Mouse (Mus musculus): Measurements from ENCODE around the gene Zswim2. TPM values are rescaled to one million over a fixed set of nuclear protein-coding genes. Genes with fewer than 3 reads are reported as not detected.
"Not testable (repeated sequence)": the region's sequence is repeated elsewhere in the genome, so short reads cannot be mapped to it uniquely, and the experiment has no call there.

Zswim2 gene
- not detected in 2 replicates for polyA plus RNA-seq (2014; fragmentation: Nextera tagmentation; extraction: Ambion mirVana)

DNA sequence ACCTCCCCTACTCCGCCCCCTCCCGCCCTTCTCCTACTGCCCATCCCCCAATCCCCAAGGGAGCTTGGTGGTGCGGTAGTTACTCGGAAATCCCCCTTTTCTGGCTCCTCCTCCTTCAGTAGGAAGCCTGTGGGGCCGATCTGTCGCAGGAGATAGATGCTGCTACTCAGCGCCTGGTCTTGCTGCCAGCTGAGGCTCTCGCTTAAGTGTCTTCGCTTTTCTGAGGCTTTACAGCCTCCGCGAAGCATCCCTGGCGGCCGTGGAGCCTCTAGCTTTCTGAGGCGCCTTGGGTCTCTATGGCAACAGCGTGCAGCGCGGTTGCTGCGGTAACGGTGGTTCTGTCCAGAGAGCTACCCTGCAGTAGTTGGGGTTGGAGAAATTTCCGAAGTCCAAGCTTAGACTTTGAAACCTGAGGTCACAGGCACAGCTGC lies at the start of gene Zswim2:
TSS of gene Zswim2 (minus strand) at position 298 of the 431 bp plus-strand sequence.
- peak within 1 kb of the TSS; percentile 31 for H3K4me3 ChIP-seq (replicated peaks; ENCODE audit: low read depth, low read length)
- H3K9me3 ChIP-seq (ENCODE audit: control insufficient read depth, low read length), result no peaks in the 10 kb centered on the region
- DNase-seq (peak; percentile 94), ATAC-seq (ENCODE audit: low FRiP score, low TSS enrichment) (peak; percentile 94)
- H3K9ac ChIP-seq (replicated peaks; ENCODE audit: low read length), result peak within 1 kb of the TSS; percentile 31; the same call in 1 of the 2 replicates
- no peaks in the 10 kb centered on the region for H3K36me3 ChIP-seq (ENCODE audit: control insufficient read depth, insufficient read depth, low read length)
- no peaks in the 10 kb centered on the region for H3K27me3 ChIP-seq (ENCODE audit: control insufficient read depth, insufficient read depth, low read length)
- WGBS, result under 1% methylated on average over 20 of the region's 20 CpGs
- H3K4me2 ChIP-seq (ENCODE audit: low read length), result peak within 1 kb of the TSS; percentile 61
- H3K4me1 ChIP-seq (ENCODE audit: control insufficient read depth, insufficient read depth, low read length), result peaks cover 10% of the 10 kb centered on the region; the same call in 1 of the 2 replicates
- peak within 1 kb of the TSS; percentile 49 for H3K27ac ChIP-seq (replicated peaks; ENCODE audit: low read depth, low read length)

DNA sequence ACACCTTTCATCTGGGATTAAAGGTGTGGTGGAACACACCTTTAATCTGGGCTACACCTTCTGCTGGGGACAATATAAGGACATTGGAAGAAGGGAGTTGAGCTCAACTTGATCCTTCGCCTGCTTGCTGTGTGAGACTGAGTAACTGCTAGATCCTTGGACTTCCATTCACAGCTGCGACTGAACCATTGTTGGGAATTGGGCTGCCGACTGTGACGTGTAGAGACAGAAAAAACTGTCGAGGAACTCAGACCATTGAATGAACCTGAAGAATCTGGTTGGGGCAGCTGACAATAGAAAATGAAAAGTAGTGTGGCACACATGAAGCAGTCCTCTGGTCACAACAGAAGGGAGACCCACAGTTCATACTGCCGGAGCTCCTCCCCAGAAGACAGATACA lies 49.2 kb upstream of the Zswim2 start, which contains the start of gene Gm13691:
TSS of gene Gm13691 (plus strand) at position 301 of the 400 bp plus-strand sequence.
- DNase-seq; H3K4me2 ChIP-seq (ENCODE audit: low read length); H3K9ac ChIP-seq (replicated peaks; ENCODE audit: low read length); H3K9me3 ChIP-seq (ENCODE audit: control insufficient read depth, low read length); H3K36me3 ChIP-seq (ENCODE audit: control insufficient read depth, insufficient read depth, low read length); H3K27me3 ChIP-seq (ENCODE audit: control insufficient read depth, insufficient read depth, low read length); H3K4me1 ChIP-seq (ENCODE audit: control insufficient read depth, insufficient read depth, low read length); H3K27ac ChIP-seq (replicated peaks; ENCODE audit: low read depth, low read length); H3K4me3 ChIP-seq (replicated peaks; ENCODE audit: low read depth, low read length); ATAC-seq (ENCODE audit: low FRiP score, low TSS enrichment): not testable (repeated sequence)
- no CpG with 5 or more reads among the region's 6 CpGs for WGBS

DNA sequence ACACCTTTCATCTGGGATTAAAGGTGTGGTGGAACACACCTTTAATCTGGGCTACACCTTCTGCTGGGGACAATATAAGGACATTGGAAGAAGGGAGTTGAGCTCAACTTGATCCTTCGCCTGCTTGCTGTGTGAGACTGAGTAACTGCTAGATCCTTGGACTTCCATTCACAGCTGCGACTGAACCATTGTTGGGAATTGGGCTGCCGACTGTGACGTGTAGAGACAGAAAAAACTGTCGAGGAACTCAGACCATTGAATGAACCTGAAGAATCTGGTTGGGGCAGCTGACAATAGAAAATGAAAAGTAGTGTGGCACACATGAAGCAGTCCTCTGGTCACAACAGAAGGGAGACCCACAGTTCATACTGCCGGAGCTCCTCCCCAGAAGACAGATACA lies 43.4 kb upstream of the Zswim2 start, which contains the start of gene Gm13697:
TSS of gene Gm13697 (plus strand) at position 301 of the 400 bp plus-strand sequence.
- H3K4me1 ChIP-seq (ENCODE audit: control insufficient read depth, insufficient read depth, low read length); ATAC-seq (ENCODE audit: low FRiP score, low TSS enrichment); DNase-seq; H3K4me2 ChIP-seq (ENCODE audit: low read length); H3K27me3 ChIP-seq (ENCODE audit: control insufficient read depth, insufficient read depth, low read length); H3K9me3 ChIP-seq (ENCODE audit: control insufficient read depth, low read length); H3K36me3 ChIP-seq (ENCODE audit: control insufficient read depth, insufficient read depth, low read length); H3K27ac ChIP-seq (replicated peaks; ENCODE audit: low read depth, low read length); H3K9ac ChIP-seq (replicated peaks; ENCODE audit: low read length); H3K4me3 ChIP-seq (replicated peaks; ENCODE audit: low read depth, low read length): not testable (repeated sequence)
- no CpG with 5 or more reads among the region's 6 CpGs for WGBS

DNA sequence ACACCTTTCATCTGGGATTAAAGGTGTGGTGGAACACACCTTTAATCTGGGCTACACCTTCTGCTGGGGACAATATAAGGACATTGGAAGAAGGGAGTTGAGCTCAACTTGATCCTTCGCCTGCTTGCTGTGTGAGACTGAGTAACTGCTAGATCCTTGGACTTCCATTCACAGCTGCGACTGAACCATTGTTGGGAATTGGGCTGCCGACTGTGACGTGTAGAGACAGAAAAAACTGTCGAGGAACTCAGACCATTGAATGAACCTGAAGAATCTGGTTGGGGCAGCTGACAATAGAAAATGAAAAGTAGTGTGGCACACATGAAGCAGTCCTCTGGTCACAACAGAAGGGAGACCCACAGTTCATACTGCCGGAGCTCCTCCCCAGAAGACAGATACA lies 37.6 kb upstream of the Zswim2 start, which contains the start of gene Gm13694:
TSS of gene Gm13694 (plus strand) at position 301 of the 400 bp plus-strand sequence.
- ATAC-seq (ENCODE audit: low FRiP score, low TSS enrichment); H3K9me3 ChIP-seq (ENCODE audit: control insufficient read depth, low read length); DNase-seq; H3K4me1 ChIP-seq (ENCODE audit: control insufficient read depth, insufficient read depth, low read length); H3K4me2 ChIP-seq (ENCODE audit: low read length); H3K27me3 ChIP-seq (ENCODE audit: control insufficient read depth, insufficient read depth, low read length); H3K36me3 ChIP-seq (ENCODE audit: control insufficient read depth, insufficient read depth, low read length); H3K4me3 ChIP-seq (replicated peaks; ENCODE audit: low read depth, low read length); H3K27ac ChIP-seq (replicated peaks; ENCODE audit: low read depth, low read length); H3K9ac ChIP-seq (replicated peaks; ENCODE audit: low read length): not testable (repeated sequence)
- no CpG with 5 or more reads among the region's 6 CpGs for WGBS

DNA sequence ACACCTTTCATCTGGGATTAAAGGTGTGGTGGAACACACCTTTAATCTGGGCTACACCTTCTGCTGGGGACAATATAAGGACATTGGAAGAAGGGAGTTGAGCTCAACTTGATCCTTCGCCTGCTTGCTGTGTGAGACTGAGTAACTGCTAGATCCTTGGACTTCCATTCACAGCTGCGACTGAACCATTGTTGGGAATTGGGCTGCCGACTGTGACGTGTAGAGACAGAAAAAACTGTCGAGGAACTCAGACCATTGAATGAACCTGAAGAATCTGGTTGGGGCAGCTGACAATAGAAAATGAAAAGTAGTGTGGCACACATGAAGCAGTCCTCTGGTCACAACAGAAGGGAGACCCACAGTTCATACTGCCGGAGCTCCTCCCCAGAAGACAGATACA lies 31.8 kb upstream of the Zswim2 start, which contains the start of gene Gm13696:
TSS of gene Gm13696 (plus strand) at position 301 of the 400 bp plus-strand sequence.
- WGBS, result no CpG with 5 or more reads among the region's 6 CpGs
- not testable (repeated sequence) for H3K4me1 ChIP-seq (ENCODE audit: control insufficient read depth, insufficient read depth, low read length); H3K4me2 ChIP-seq (ENCODE audit: low read length); H3K4me3 ChIP-seq (replicated peaks; ENCODE audit: low read depth, low read length); H3K27ac ChIP-seq (replicated peaks; ENCODE audit: low read depth, low read length); ATAC-seq (ENCODE audit: low FRiP score, low TSS enrichment); DNase-seq; H3K9ac ChIP-seq (replicated peaks; ENCODE audit: low read length); H3K27me3 ChIP-seq (ENCODE audit: control insufficient read depth, insufficient read depth, low read length); H3K36me3 ChIP-seq (ENCODE audit: control insufficient read depth, insufficient read depth, low read length); H3K9me3 ChIP-seq (ENCODE audit: control insufficient read depth, low read length)

DNA sequence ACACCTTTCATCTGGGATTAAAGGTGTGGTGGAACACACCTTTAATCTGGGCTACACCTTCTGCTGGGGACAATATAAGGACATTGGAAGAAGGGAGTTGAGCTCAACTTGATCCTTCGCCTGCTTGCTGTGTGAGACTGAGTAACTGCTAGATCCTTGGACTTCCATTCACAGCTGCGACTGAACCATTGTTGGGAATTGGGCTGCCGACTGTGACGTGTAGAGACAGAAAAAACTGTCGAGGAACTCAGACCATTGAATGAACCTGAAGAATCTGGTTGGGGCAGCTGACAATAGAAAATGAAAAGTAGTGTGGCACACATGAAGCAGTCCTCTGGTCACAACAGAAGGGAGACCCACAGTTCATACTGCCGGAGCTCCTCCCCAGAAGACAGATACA lies 26.0 kb upstream of the Zswim2 start, which contains the start of gene Gm13695:
TSS of gene Gm13695 (plus strand) at position 301 of the 400 bp plus-strand sequence.
- DNase-seq; ATAC-seq (ENCODE audit: low FRiP score, low TSS enrichment); H3K9me3 ChIP-seq (ENCODE audit: control insufficient read depth, low read length); H3K4me2 ChIP-seq (ENCODE audit: low read length); H3K9ac ChIP-seq (replicated peaks; ENCODE audit: low read length); H3K27me3 ChIP-seq (ENCODE audit: control insufficient read depth, insufficient read depth, low read length); H3K36me3 ChIP-seq (ENCODE audit: control insufficient read depth, insufficient read depth, low read length); H3K4me3 ChIP-seq (replicated peaks; ENCODE audit: low read depth, low read length); H3K4me1 ChIP-seq (ENCODE audit: control insufficient read depth, insufficient read depth, low read length); H3K27ac ChIP-seq (replicated peaks; ENCODE audit: low read depth, low read length): not testable (repeated sequence)
- no CpG with 5 or more reads among the region's 6 CpGs for WGBS

DNA sequence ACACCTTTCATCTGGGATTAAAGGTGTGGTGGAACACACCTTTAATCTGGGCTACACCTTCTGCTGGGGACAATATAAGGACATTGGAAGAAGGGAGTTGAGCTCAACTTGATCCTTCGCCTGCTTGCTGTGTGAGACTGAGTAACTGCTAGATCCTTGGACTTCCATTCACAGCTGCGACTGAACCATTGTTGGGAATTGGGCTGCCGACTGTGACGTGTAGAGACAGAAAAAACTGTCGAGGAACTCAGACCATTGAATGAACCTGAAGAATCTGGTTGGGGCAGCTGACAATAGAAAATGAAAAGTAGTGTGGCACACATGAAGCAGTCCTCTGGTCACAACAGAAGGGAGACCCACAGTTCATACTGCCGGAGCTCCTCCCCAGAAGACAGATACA lies 20.2 kb upstream of the Zswim2 start, which contains the start of gene Gm13693:
TSS of gene Gm13693 (plus strand) at position 301 of the 400 bp plus-strand sequence.
- not testable (repeated sequence) for H3K4me1 ChIP-seq (ENCODE audit: control insufficient read depth, insufficient read depth, low read length); ATAC-seq (ENCODE audit: low FRiP score, low TSS enrichment)

DNA sequence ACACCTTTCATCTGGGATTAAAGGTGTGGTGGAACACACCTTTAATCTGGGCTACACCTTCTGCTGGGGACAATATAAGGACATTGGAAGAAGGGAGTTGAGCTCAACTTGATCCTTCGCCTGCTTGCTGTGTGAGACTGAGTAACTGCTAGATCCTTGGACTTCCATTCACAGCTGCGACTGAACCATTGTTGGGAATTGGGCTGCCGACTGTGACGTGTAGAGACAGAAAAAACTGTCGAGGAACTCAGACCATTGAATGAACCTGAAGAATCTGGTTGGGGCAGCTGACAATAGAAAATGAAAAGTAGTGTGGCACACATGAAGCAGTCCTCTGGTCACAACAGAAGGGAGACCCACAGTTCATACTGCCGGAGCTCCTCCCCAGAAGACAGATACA lies 14.4 kb upstream of the Zswim2 start, which contains the start of gene Gm13698:
TSS of gene Gm13698 (plus strand) at position 301 of the 400 bp plus-strand sequence.
- H3K36me3 ChIP-seq (ENCODE audit: control insufficient read depth, insufficient read depth, low read length); H3K9ac ChIP-seq (replicated peaks; ENCODE audit: low read length); ATAC-seq (ENCODE audit: low FRiP score, low TSS enrichment); H3K9me3 ChIP-seq (ENCODE audit: control insufficient read depth, low read length); H3K27me3 ChIP-seq (ENCODE audit: control insufficient read depth, insufficient read depth, low read length); H3K4me1 ChIP-seq (ENCODE audit: control insufficient read depth, insufficient read depth, low read length); DNase-seq; H3K4me3 ChIP-seq (replicated peaks; ENCODE audit: low read depth, low read length); H3K27ac ChIP-seq (replicated peaks; ENCODE audit: low read depth, low read length); H3K4me2 ChIP-seq (ENCODE audit: low read length): not testable (repeated sequence)
- no CpG with 5 or more reads among the region's 6 CpGs for WGBS

More for the DNA sequence above, 20.2 kb upstream of the Zswim2 start, which contains the start of gene Gm13693:
- H3K9me3 ChIP-seq (ENCODE audit: control insufficient read depth, low read length); H3K4me3 ChIP-seq (replicated peaks; ENCODE audit: low read depth, low read length); H3K36me3 ChIP-seq (ENCODE audit: control insufficient read depth, insufficient read depth, low read length); H3K4me2 ChIP-seq (ENCODE audit: low read length); DNase-seq; H3K9ac ChIP-seq (replicated peaks; ENCODE audit: low read length); H3K27me3 ChIP-seq (ENCODE audit: control insufficient read depth, insufficient read depth, low read length); H3K27ac ChIP-seq (replicated peaks; ENCODE audit: low read depth, low read length): not testable (repeated sequence)
- WGBS, result no CpG with 5 or more reads among the region's 6 CpGs

DNA sequence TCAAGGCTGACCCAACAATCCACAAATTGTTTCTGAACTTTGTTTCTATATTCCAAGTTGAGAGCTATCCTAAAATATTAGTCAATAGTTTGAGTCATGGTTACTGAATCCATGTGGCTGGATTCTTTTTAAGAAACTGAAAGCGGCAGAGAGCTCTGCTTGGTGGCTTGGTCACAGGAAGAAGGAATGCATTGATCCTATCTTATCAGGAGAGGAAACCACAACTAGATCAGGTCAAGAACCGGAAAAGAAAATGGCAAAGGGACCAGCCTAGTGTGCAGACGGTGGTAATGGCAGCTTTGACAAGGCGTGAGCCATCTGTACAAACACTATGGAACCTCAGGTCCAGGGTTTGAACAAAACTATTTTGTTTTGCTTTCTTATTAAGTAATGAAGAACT lies 764 bp upstream of the Zswim2 start:
- Histone ChIP-seq H3K4me1 (ENCODE audit: control insufficient read depth, insufficient read depth, low read length) (peaks cover 10% of the 10 kb centered on the region; the same call in 1 of the 2 replicates), H3K9ac (replicated peaks; ENCODE audit: low read length) (no peak overlapping the region), H3K27me3 (ENCODE audit: control insufficient read depth, insufficient read depth, low read length) (no peaks in the 10 kb centered on the region), H3K4me3 (replicated peaks; ENCODE audit: low read depth, low read length) (no peak overlapping the region), H3K9me3 (ENCODE audit: control insufficient read depth, low read length) (no peaks in the 10 kb centered on the region), H3K4me2 (ENCODE audit: low read length) (no peak overlapping the region), H3K27ac (replicated peaks; ENCODE audit: low read depth, low read length) (no peak overlapping the region), H3K36me3 (ENCODE audit: control insufficient read depth, insufficient read depth, low read length) (no peaks in the 10 kb centered on the region)
- WGBS, result 83% methylated on average over 4 of the region's 4 CpGs
- DNase-seq (no peak), ATAC-seq (ENCODE audit: low FRiP score, low TSS enrichment) (no peak)

Data from midbrain, embryonic 14.5 days (tissue).